Mouse (Mus musculus) C2C12 (cell line): ENCODE measurements around the gene Hivep1.

ENCODE experiments used
- CEBPB ChIP-seq: IDR thresholded peaks from one replicate; pipeline ENCODE4 v1.6.1; 2011; ENCODE audit warnings: low read depth, mild to moderate bottlenecking, control low read depth, moderate library complexity
- CTCF ChIP-seq: IDR thresholded peaks from one replicate; pipeline ENCODE4 v1.5.1; 2011; ENCODE audit not compliant: control insufficient read depth, insufficient read depth, insufficient read length
- FOSL1 ChIP-seq: IDR thresholded peaks from one replicate; pipeline ENCODE4 v1.8.0; 2011; ENCODE audit warnings: mild to moderate bottlenecking, low read length; ENCODE audit not compliant: poor library complexity, insufficient read depth, severe bottlenecking
- MAX ChIP-seq: IDR thresholded peaks from one replicate; pipeline ENCODE4 v1.6.1; 2011; ENCODE audit warnings: mild to moderate bottlenecking, control low read depth
- USF1 ChIP-seq: IDR thresholded peaks from one replicate; pipeline ENCODE4 v1.6.1; 2011; ENCODE audit warnings: low read depth, mild to moderate bottlenecking, control low read depth, moderate library complexity

DNA sequence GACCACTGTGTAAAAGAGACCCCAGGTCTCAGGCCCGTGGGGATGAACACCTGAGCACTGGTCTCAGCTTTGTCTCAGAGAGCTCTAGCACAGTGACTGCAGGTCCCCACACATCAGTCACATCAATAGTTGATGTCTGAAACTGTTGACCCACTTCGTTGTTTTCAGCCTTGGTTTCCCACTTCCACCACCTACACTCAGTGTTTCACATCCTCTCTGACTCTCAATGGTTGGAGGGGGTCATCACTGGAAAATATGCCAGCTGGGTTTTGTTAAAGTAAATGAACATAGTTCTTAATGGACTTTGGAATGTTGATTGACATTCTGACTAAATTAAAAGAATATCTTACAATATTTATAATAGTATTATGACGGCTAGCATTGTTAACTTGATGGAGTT, 58.6 kb downstream of the Hivep1 start:
- TF ChIP-seq CEBPB: no peak
- TF ChIP-seq CTCF: no peak
- TF ChIP-seq USF1: no peak
- TF ChIP-seq MAX: no peak
- TF ChIP-seq FOSL1: no peak
